Mouse (Mus musculus): ENCODE results near the gene Fer.

Fer gene

GRCm38 (mm10) chr17:64140063-64140850, 277.4 kb downstream of the Fer start:
- no peak for DNase-seq (ENCODE audit: low spot score in 2 of 2)

- DNase-seq (ENCODE audit: low spot score in 2 of 2): no peak
Observed at GRCm38 (mm10) chr17:64141856-64142255, 279.0 kb downstream of the Fer start.

GRCm38 (mm10) chr17:64146409-64146808, 283.5 kb downstream of the Fer start:
- DNase-seq (ENCODE audit: low spot score in 2 of 2): no peak

- DNase-seq (ENCODE audit: low spot score in 2 of 2): no peak
Observed at GRCm38 (mm10) chr17:64150717-64151116, 287.9 kb downstream of the Fer start.

- DNase-seq (ENCODE audit: low spot score in 2 of 2): no peak
Observed at GRCm38 (mm10) chr17:64167731-64168130, 304.9 kb downstream of the Fer start.

GRCm38 (mm10) chr17:64170019-64170418, 307.2 kb downstream of the Fer start:
- DNase-seq (ENCODE audit: low spot score in 2 of 2): no peak

- no peak for DNase-seq (ENCODE audit: low spot score in 2 of 2)
Observed at GRCm38 (mm10) chr17:64172474-64172873, 309.6 kb downstream of the Fer start.

GRCm38 (mm10) chr17:64180546-64180945, 317.7 kb downstream of the Fer start:
- DNase-seq (ENCODE audit: low spot score in 2 of 2): no peak

- DNase-seq (ENCODE audit: low spot score in 2 of 2): no peak
Observed at GRCm38 (mm10) chr17:64181291-64181690, 318.4 kb downstream of the Fer start.

- no peak for DNase-seq (ENCODE audit: low spot score in 2 of 2)
Observed at GRCm38 (mm10) chr17:64182599-64182998, 319.7 kb downstream of the Fer start.

GRCm38 (mm10) chr17:64183196-64183595, 320.3 kb downstream of the Fer start:
- peak; percentile 12 to 15 for DNase-seq (ENCODE audit: low spot score in 2 of 2)
